Mouse (Mus musculus) embryonic fibroblast, embryonic 13.5 days (primary cell): ENCODE results near the gene Hdac10. TPM values are rescaled to one million over a fixed set of nuclear protein-coding genes. Genes with fewer than 3 reads are reported as not detected.
A peak's percentile ranks its signal among the peaks of the same experiment; 100 is the strongest.

ENCODE experiments used
- H3K27ac ChIP-seq: 2 replicates; pipeline ENCODE4 v1.5.1; 2012; ENCODE audit warnings: low read length, control low read depth, inconsistent platforms; ENCODE audit not compliant: insufficient read depth
- H3K4me1 ChIP-seq: 2 replicates; pipeline ENCODE4 v1.6.1; 2011; ENCODE audit warnings: low read length; ENCODE audit not compliant: control insufficient read depth, insufficient read depth
- H3K4me3 ChIP-seq: 2 replicates; pipeline ENCODE4 v1.5.1; 2011; ENCODE audit warnings: mild to moderate bottlenecking, control low read depth, low read length; ENCODE audit not compliant: insufficient read depth
- CTCF ChIP-seq: IDR thresholded peaks from 2 replicates; pipeline ENCODE4 v1.5.1; 2011; ENCODE audit warnings: mild to moderate bottlenecking, control low read depth, low read length, moderate library complexity, borderline replicate concordance; ENCODE audit not compliant: insufficient read depth
- POLR2A ChIP-seq: IDR thresholded peaks from 2 replicates; pipeline ENCODE4 v1.6.1; 2011; ENCODE audit warnings: low read depth, mild to moderate bottlenecking, control low read depth, low read length, moderate library complexity
- polyA plus RNA-seq: library from polyadenylated mRNA; stranded (reverse); fragments of >200 nt; gene quantifications from 2 replicates; pipeline ENCODE4 v1.2.4, GENCODE M21; 2011; ENCODE audit warnings: low read depth; ENCODE audit not compliant: missing spikeins, insufficient read length

The Hdac10 gene
- polyA plus RNA-seq, 1 experiment: 7.2 TPM

DNA sequence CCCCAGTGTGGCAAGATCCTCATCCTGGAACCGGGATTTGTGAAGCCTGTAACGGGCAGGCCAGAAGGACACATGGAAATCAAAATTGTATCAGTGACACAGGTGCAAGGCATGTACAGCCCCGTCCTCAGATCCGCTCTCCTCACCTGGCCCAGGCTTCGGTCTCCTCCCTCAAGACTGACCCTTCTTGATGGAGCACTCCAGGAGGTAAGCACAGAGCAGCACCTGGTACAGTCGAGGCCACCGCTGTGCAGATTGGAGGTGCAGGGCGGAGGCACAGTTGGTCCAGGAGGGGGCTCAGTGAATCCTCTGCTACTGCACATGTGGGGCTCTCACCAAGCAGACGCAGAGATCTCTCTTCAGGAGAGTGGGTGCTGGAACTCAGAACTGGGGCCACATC, 3.1 kb downstream of the Hdac10 start:
- no peak for TF ChIP-seq CTCF
- TF ChIP-seq POLR2A: no peak
- Histone ChIP-seq H3K4me3 (no peak overlapping the region), H3K4me1 (peaks cover 8% of the 10 kb centered on the region), H3K27ac (no peak overlapping the region)

- TF ChIP-seq POLR2A (no peak), CTCF (no peak)
- Histone ChIP-seq H3K4me1 (peaks cover 8% of the 10 kb centered on the region), H3K27ac (no peak overlapping the region), H3K4me3 (no peak overlapping the region)
Observed at GRCm38 (mm10) chr15:89124312-89124711, 4.2 kb downstream of the Hdac10 start.

GRCm38 (mm10) chr15:89123595-89123994, 4.9 kb downstream of the Hdac10 start:
- TF ChIP-seq CTCF: 0 out of 2 replicates have a peak, but pooled peaks have one; percentile 3
- no peak for TF ChIP-seq POLR2A
- peaks cover 8% of the 10 kb centered on the region for H3K4me1 ChIP-seq
- H3K4me3 ChIP-seq: peak overlapping the region; percentile 87; the same call in 1 of the 2 replicates
- H3K27ac ChIP-seq: no peak overlapping the region

- peaks cover 8% of the 10 kb centered on the region for H3K4me1 ChIP-seq
- H3K27ac ChIP-seq: no peak within 1 kb of the TSS
- TF ChIP-seq CTCF: no peak
- TF ChIP-seq POLR2A: peak; percentile 78
- peak within 1 kb of the TSS; percentile 87 for H3K4me3 ChIP-seq
Observed at GRCm38 (mm10) chr15:89122649-89123366, 5.7 kb downstream of the Hdac10 start, which contains the start of gene Tubgcp6. Gene Tubgcp6, minus strand, starts transcription at chr15:89123112.

DNA sequence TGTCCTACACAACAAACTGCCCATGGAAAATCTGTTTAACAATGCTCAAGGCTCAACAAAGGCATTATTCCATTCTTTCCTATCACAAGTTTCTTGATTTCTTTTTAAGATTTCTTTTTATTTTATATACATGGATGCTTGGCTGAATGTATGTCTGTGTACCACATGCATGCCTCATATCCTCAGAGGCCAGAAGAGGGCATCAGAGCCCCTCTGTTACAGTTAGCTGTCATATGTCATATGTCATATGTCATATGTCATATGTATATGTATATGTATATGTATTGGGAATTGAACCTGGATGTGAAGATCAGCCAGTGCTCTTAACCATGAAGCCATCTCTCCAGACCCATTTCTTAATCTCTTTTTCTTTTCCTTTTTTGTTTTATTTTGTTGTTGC, 10.5 kb downstream of the Hdac10 start:
- H3K27ac ChIP-seq: no peak overlapping the region
- no peak for TF ChIP-seq CTCF
- TF ChIP-seq POLR2A: no peak
- no peak overlapping the region for H3K4me3 ChIP-seq
- peaks cover 5% of the 10 kb centered on the region for H3K4me1 ChIP-seq

GRCm38 (mm10) chr15:89110147-89110546, 18.4 kb downstream of the Hdac10 start:
- H3K27ac ChIP-seq: no peak overlapping the region
- H3K4me1 ChIP-seq: no peaks in the 10 kb centered on the region
- no peak overlapping the region for H3K4me3 ChIP-seq
- TF ChIP-seq POLR2A (no peak), CTCF (no peak)

GRCm38 (mm10) chr15:89106976-89107375, 21.5 kb downstream of the Hdac10 start:
- no peak for TF ChIP-seq CTCF
- no peak for TF ChIP-seq POLR2A
- Histone ChIP-seq H3K4me1 (no peaks in the 10 kb centered on the region), H3K4me3 (no peak overlapping the region), H3K27ac (no peak overlapping the region)

GRCm38 (mm10) chr15:89106073-89106472, 22.4 kb downstream of the Hdac10 start:
- Histone ChIP-seq H3K4me1 (no peaks in the 10 kb centered on the region), H3K4me3 (no peak overlapping the region), H3K27ac (no peak overlapping the region)
- TF ChIP-seq POLR2A (no peak), CTCF (no peak)

DNA sequence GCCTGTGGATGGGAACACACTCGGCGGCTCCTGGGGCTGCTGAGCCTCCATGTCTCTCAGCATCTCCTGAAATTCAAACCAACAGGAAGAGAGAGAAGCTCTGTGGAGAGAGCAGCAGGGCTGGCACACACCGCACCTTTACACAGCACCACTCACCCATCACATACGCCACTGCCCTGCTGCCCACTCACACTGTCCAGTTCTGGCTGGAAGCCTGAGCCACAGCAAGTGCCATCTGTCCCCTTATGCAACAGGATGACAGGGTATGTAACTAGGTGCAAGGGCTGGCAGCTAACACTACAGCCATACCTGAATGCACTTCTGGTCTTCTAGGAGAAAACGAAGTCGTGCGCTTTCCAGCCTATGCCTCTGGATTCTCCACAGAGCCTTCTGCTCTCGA, 24.1 kb downstream of the Hdac10 start:
- H3K4me1 ChIP-seq: no peaks in the 10 kb centered on the region
- H3K27ac ChIP-seq: no peak overlapping the region
- TF ChIP-seq CTCF (no peak), POLR2A (no peak)
- H3K4me3 ChIP-seq: no peak overlapping the region

DNA sequence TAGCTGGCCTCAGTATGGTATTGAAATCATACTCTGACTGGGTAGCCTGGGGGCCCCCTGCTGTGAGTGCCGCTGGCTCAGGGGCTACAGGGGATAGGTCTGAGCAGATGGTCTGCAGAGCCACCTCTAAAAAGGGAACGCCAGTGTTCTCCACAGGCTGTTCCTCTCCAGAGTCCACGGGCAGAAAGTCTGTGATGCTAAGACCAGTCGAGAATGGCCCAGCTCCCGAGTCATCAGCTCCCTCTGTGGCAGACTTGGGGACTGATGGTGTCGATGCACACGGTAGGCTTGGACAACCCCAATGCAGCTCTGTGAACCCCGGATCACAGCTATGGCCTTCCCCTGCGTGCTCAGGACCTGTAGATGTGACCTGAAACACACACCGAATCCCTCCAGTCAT, 24.6 kb downstream of the Hdac10 start:
- TF ChIP-seq CTCF: no peak
- TF ChIP-seq POLR2A: no peak
- no peaks in the 10 kb centered on the region for H3K4me1 ChIP-seq
- no peak overlapping the region for H3K4me3 ChIP-seq
- no peak overlapping the region for H3K27ac ChIP-seq
